Mouse (Mus musculus) central nervous system, embryonic 14 days (tissue): Measurements from ENCODE around the gene Lgi4. TPM values are rescaled to one million over a fixed set of nuclear protein-coding genes. Genes with fewer than 3 reads are reported as not detected.

Experiments
- polyA plus RNA-seq: library from polyadenylated mRNA; depleted of rRNA; stranded (reverse); fragments of >200 nt; gene quantifications from 2 replicates; pipeline ENCODE4 v1.2.3, GENCODE M21; 2012; rRNA removed

Gene Lgi4
- 0.65 and 1.6 TPM in 2 replicates for polyA plus RNA-seq

DNA sequence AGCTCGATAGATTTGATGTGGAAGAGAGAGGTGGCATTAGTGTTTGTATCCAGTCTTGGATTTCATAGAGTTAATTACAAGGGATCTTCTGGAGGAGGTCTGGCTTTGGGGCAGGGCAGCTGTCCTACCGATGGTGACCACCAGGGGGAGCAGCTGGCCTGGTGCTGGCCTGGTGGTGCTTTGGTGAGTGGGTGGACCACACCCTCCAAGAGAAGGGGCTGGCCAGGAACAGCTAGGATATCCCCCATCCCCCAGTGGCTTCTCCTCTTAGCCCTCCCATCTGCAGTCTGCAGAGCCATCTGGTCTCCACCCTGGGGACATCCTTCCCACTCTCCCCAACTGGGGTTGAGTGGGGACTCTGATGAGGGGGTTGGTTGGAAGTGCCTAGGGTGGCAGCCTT lies at the start of gene Lgi4:
Gene Lgi4, plus strand, starts transcription at position 235 of the 400 bp plus-strand sequence.

DNA sequence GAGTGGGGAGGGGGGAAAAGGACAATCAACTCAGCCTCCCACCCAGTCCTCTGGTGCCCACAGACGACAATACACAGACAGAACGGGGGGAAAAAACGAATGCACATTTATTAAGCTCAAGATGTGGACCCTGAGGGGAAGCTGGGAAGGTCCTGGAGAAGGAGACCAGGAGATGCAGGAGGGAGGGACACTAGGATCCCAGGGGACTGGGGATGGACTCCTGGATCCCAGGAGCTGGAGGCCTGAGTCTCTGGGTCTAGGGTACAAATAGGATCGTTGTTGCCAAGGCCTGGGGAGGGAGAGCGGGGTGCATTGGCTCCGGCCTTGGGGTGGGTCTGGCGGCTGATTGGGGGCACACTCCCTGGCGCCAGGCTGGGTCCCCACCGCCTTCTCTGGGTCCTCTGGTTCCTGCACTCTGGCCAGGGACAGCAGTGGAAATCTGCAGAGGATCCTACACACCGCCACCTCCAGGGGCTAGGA lies 16.7 kb upstream of the Lgi4 start, which contains the start of gene Fxyd5:
Gene Fxyd5, minus strand, starts transcription at position 51 of the 480 bp plus-strand sequence.

DNA sequence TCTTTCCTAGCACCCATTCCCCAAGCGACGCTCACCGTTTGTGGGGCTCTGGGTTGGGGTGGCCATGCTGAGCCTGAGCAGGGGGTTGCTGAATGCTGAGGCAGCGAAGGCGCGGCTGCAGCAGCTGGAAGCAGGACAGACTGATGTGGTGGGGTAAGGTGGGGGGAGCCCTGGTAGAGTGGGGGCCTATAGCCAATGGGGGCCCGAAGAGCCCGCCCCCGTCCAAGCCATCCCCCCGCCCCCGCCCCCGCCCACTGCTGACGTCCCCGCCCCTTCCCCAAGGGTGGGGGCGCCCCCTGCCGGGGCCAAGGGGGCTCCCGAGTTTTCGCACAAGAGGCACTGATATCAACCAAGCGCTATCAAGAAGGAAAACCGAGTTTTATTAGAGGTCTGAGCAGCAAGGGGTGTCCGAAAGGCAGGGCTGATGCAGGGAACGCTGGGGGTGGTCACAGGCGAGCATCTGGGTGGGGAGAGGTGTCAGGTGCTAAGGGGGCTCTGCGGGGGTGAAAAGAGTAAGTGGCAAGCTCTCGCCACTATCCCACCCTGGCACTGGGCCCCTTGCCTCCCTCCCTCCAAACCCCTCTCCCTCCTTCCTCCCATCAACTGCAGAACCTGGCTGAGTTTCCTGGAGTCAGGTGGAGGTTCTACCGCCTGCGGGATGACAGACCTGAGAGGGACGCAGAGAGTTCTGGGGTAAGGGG lies 7.7 kb upstream of the Lgi4 start, which contains the start of gene Fxyd7:
Gene Fxyd7, minus strand, starts transcription at position 147 of the 701 bp plus-strand sequence.

DNA sequence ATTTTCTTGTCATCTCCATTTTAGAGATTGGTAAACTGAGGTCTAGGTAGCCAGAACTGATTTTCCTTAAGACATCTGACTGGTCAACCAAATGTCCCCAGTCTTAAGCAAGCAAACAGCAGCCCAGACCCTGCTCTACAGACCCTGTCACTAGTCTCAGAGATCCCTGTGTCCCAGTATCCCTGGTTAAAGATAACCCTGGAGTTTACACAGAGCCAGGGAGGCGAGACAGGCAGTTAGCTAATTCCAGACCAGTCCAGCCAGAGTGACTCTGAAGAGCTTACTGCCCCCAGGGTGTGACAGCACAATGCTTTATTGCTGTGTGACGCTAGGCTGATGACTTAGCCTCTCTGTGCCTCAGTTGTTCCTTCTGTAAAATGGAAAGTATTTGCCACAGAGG lies 2.1 kb upstream of the Lgi4 start, which contains the start of gene Fxyd1:
Gene Fxyd1, minus strand, starts transcription at position 129 of the 400 bp plus-strand sequence.

DNA sequence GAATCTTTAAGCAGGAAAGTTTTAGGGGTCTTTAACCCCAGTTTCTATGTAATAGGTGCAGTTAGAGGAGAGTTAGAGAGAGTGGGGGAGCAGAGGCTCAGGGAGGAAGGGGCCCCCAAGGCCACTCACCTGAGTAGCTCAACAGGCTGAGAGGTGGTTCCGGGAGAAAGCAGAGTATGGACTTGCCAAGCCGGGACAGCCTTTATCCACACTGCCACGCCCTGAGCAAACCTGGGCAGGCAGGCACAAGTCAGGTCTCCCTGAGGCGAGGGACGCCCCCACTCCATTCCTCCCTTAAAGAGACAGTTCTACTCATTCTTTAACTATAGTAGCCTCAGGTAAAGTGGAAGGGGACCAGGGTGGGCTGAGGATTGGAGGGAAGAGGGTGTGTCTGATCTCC lies 17.4 kb downstream of the Lgi4 start, which contains the start of gene Fxyd3:
Gene Fxyd3, minus strand, starts transcription at position 213 of the 400 bp plus-strand sequence.

DNA sequence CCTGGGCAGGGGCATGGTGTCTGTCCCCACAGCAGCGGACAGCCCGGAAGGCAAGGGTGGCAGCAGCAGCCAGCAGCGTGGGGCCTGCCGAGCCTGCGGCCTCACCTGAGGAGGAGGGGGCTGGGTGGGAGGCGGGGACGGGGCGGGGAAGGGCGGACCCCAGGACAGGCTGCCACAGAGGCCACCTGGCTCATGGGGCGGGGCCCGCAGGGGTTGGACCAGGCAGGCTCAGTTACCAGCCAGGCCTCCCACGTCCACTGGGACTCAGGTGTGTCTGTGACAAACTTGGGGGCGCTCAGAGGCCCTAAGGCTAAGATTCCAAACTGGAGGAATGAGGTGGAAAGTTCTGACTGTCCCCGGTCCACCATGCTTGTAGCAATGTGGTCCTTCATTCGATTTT lies 56.0 kb downstream of the Lgi4 start, which contains the start of gene Hpn:
Gene Hpn, minus strand, starts transcription at position 109 of the 400 bp plus-strand sequence.

Other genes starting within 250 kb of the Lgi4 start
- gene Ffar2, start 235.6 kb upstream of the Lgi4 start, polyA plus RNA-seq, result 0.10 and 0.16 TPM in 2 replicates
- gene Ffar3, start 203.2 kb upstream of the Lgi4 start, polyA plus RNA-seq, result 0.06 TPM in 1 of 2 replicates, not detected in the other
- gene Ffar1, start 197.8 kb upstream of the Lgi4 start, polyA plus RNA-seq, result not detected in 2 replicates
- 0.11 and 0.20 TPM in 2 replicates for gene Cd22, start 179.0 kb upstream of the Lgi4 start, polyA plus RNA-seq
- 1.3 and 1.9 TPM in 2 replicates for gene Mag, start 144.5 kb upstream of the Lgi4 start, polyA plus RNA-seq
- 0.43 TPM in 1 of 2 replicates, not detected in the other for gene Hamp2, start 134.7 kb upstream of the Lgi4 start, polyA plus RNA-seq
- gene Hamp, start 115.3 kb upstream of the Lgi4 start, polyA plus RNA-seq, result not detected in 2 replicates
- gene Usf2, start 102.5 kb upstream of the Lgi4 start, polyA plus RNA-seq, result 164 and 173 TPM in 2 replicates
- gene Lsr, start 85.9 kb upstream of the Lgi4 start, polyA plus RNA-seq, result 19.5 and 20.0 TPM in 2 replicates
- gene Fam187b, start 85.6 kb upstream of the Lgi4 start, polyA plus RNA-seq, result 0.36 and 0.61 TPM in 2 replicates
- gene Fxyd5, start 16.9 kb upstream of the Lgi4 start, polyA plus RNA-seq, result 17.0 and 23.0 TPM in 2 replicates
- gene Fxyd7, start 7.9 kb upstream of the Lgi4 start, polyA plus RNA-seq, result 45.5 and 68.3 TPM in 2 replicates
- gene Fxyd1, start 2.1 kb upstream of the Lgi4 start, polyA plus RNA-seq, result 14.3 and 25.8 TPM in 2 replicates
- 0.36 and 6.3 TPM in 2 replicates for gene Fxyd3, start 17.4 kb downstream of the Lgi4 start, polyA plus RNA-seq
- gene Hpn, start 55.9 kb downstream of the Lgi4 start, polyA plus RNA-seq, result 0.74 and 1.9 TPM in 2 replicates
- 12.0 and 14.9 TPM in 2 replicates for gene Scn1b, start 67.7 kb downstream of the Lgi4 start, polyA plus RNA-seq
- gene Gramd1a, start 96.6 kb downstream of the Lgi4 start, polyA plus RNA-seq, result 380 and 425 TPM in 2 replicates
- not detected in 2 replicates for gene Scgb2b2, start 231.2 kb downstream of the Lgi4 start, polyA plus RNA-seq
- not detected in 2 replicates for gene Scgb1b2, start 232.5 kb downstream of the Lgi4 start, polyA plus RNA-seq